Mouse (Mus musculus) heart, postnatal 0 days (tissue): Measurements from ENCODE around the gene Zfp385b.

Experiments
- CTCF ChIP-seq: IDR thresholded peaks from 2 replicates; pipeline ENCODE4 v1.5.1; 2016; ENCODE audit warnings: antibody characterized with exemption, control low read depth, low read depth
- EP300 ChIP-seq: IDR thresholded peaks from 2 replicates; pipeline ENCODE4 v1.6.1; 2016; ENCODE audit warnings: antibody characterized with exemption, low read depth

- TF ChIP-seq EP300 (no peak), CTCF (no peak)
Measured at GRCm38 (mm10) chr2:77472254-77472837, 347.1 kb downstream of the Zfp385b start.
